Mouse (Mus musculus) CH12.LX (cell line): ENCODE measurements around the gene Zbtb9. TPM values are rescaled to one million over a fixed set of nuclear protein-coding genes. Genes with fewer than 3 reads are reported as not detected.

Source experiments
- DNase-seq: peaks from one replicate; pipeline ENCODE4 v3.0.0-alpha.2; 2013; ENCODE audit errors: extremely low read depth
- H3K27ac ChIP-seq: 2 replicates; pipeline ENCODE4 v1.5.1; 2012; ENCODE audit warnings: low read depth, mild to moderate bottlenecking, control low read depth, moderate library complexity; ENCODE audit not compliant: insufficient read depth
- H3K27me3 ChIP-seq: replicated peaks from 2 replicates; pipeline ENCODE3; 2012; ENCODE audit warnings: inconsistent platforms
- H3K36me3 ChIP-seq, 2 experiments: replicated peaks in 1 of 2; 2 replicates each; pipeline versions ENCODE3 to v1.6.1; 2012; ENCODE audit warnings: inconsistent platforms in 1 of 2, low read length in 1 of 2, mild to moderate bottlenecking in 1 of 2, mixed read lengths in 1 of 2, moderate library complexity in 1 of 2; ENCODE audit not compliant: control insufficient read depth in 1 of 2, insufficient read depth in 1 of 2
- H3K4me1 ChIP-seq, 2 experiments: 2 replicates each; pipeline ENCODE4 v1.6.1; 2012; ENCODE audit warnings: inconsistent platforms in 1 of 2, moderate library complexity in 1 of 2; ENCODE audit not compliant: insufficient read depth in 2 of 2, control insufficient read depth in 1 of 2
- H3K4me2 ChIP-seq: 2 replicates; pipeline ENCODE4 v1.6.1; 2012; ENCODE audit warnings: low read depth, mild to moderate bottlenecking, control low read depth; ENCODE audit not compliant: poor library complexity, insufficient read depth, severe bottlenecking
- H3K4me3 ChIP-seq, 3 experiments: fragments of 150-350 bp in 1 of 3; sonication (generic) in 1 of 3; replicated peaks in 1 of 3; 2 replicates each; pipeline versions ENCODE3 to v1.5.1; 2011 to 2012; ENCODE audit warnings: low read depth in 2 of 3, low read length in 2 of 3, mild to moderate bottlenecking in 2 of 3, moderate library complexity in 2 of 3, control low read depth in 1 of 3, improper control_type of control experiment in 1 of 3, inconsistent platforms in 1 of 3, mixed read lengths in 1 of 3; ENCODE audit not compliant: poor library complexity in 1 of 3
- H3K79me2 ChIP-seq: replicated peaks from 2 replicates; pipeline ENCODE4 v1.6.1; 2012; ENCODE audit warnings: mild to moderate bottlenecking, moderate library complexity; ENCODE audit not compliant: control insufficient read depth, poor library complexity, insufficient read depth, severe bottlenecking; ENCODE audit errors: extremely low read depth
- H3K9ac ChIP-seq: 2 replicates; pipeline ENCODE4 v1.6.1; 2012; ENCODE audit warnings: low read depth, mild to moderate bottlenecking, control low read depth, moderate library complexity; ENCODE audit not compliant: insufficient read depth
- H3K9me3 ChIP-seq: replicated peaks from 2 replicates; pipeline ENCODE3; 2012; ENCODE audit warnings: low read length, inconsistent platforms, mixed read lengths
- BHLHE40 ChIP-seq: IDR thresholded peaks from 2 replicates; pipeline ENCODE4 v1.6.1; 2011; ENCODE audit warnings: mild to moderate bottlenecking, low read depth, low read length, improper control_type of control experiment
- CTCF ChIP-seq, 2 experiments: IDR thresholded peaks in 1 of 2; conservative IDR thresholded peaks in 1 of 2; 2 replicates each; pipeline ENCODE4 v1.5.1; 2011 to 2012; ENCODE audit warnings: low read depth in 2 of 2, low read length in 2 of 2, improper control_type of control experiment in 1 of 2, inconsistent platforms in 1 of 2, mild to moderate bottlenecking in 1 of 2, moderate library complexity in 1 of 2
- E2F4 ChIP-seq: IDR thresholded peaks from 2 replicates; pipeline ENCODE4 v1.6.1; 2011; ENCODE audit warnings: low read depth, low read length, improper control_type of control experiment; ENCODE audit not compliant: insufficient replicate concordance
- EP300 ChIP-seq: IDR thresholded peaks from 2 replicates; pipeline ENCODE4 v1.6.1; 2011; ENCODE audit warnings: low read length, improper control_type of control experiment
- ETS1 ChIP-seq: conservative IDR thresholded peaks from 2 replicates; pipeline ENCODE4 v1.6.1; 2012; ENCODE audit warnings: low read depth, mild to moderate bottlenecking, inconsistent platforms, low read length, improper control_type of control experiment, moderate library complexity
- GABPA ChIP-seq: IDR thresholded peaks from 2 replicates; pipeline ENCODE4 v1.6.1; 2012; ENCODE audit warnings: low read depth, low read length, improper control_type of control experiment, inconsistent platforms; ENCODE audit not compliant: insufficient replicate concordance
- HCFC1 ChIP-seq: IDR thresholded peaks from 2 replicates; pipeline ENCODE4 v1.6.1; 2012; ENCODE audit warnings: low read depth, mild to moderate bottlenecking, inconsistent platforms, low read length, improper control_type of control experiment
- JUN ChIP-seq: IDR thresholded peaks from 2 replicates; pipeline ENCODE4 v1.6.1; 2011; ENCODE audit warnings: low read depth, mild to moderate bottlenecking, low read length, improper control_type of control experiment, moderate library complexity; ENCODE audit not compliant: insufficient read depth
- KAT2A ChIP-seq: IDR thresholded peaks from 2 replicates; pipeline ENCODE4 v1.6.1; 2012; ENCODE audit warnings: low read length, improper control_type of control experiment, inconsistent platforms; ENCODE audit not compliant: insufficient replicate concordance
- MAFK ChIP-seq: IDR thresholded peaks from 2 replicates; pipeline ENCODE4 v1.6.1; 2011; ENCODE audit warnings: low read length, improper control_type of control experiment; ENCODE audit not compliant: insufficient replicate concordance
- MAZ ChIP-seq: IDR thresholded peaks from 2 replicates; pipeline ENCODE4 v1.6.1; 2012; ENCODE audit warnings: low read depth, mild to moderate bottlenecking, inconsistent platforms, low read length, improper control_type of control experiment, moderate library complexity
- PAX5 ChIP-seq: IDR thresholded peaks from 2 replicates; pipeline ENCODE4 v1.6.1; 2012; ENCODE audit warnings: low read length, inconsistent platforms, mixed read lengths
- POLR2A ChIP-seq: IDR thresholded peaks from 2 replicates; pipeline ENCODE4 v1.6.1; 2011; ENCODE audit warnings: low read depth, mild to moderate bottlenecking, improper control_type of control experiment, low read length
- POLR2AphosphoS2 ChIP-seq: IDR thresholded peaks from 2 replicates; pipeline ENCODE4 v1.6.1; 2011; ENCODE audit warnings: low read depth, low read length, improper control_type of control experiment
- RCOR1 ChIP-seq: conservative IDR thresholded peaks from 2 replicates; pipeline ENCODE4 v1.6.1; 2012; ENCODE audit warnings: low read depth, mild to moderate bottlenecking, inconsistent platforms, low read length, improper control_type of control experiment
- SIN3A ChIP-seq: IDR thresholded peaks from 2 replicates; pipeline ENCODE4 v1.6.1; 2012; ENCODE audit warnings: low read length, improper control_type of control experiment, inconsistent platforms
- UBTF ChIP-seq: IDR thresholded peaks from 2 replicates; pipeline ENCODE4 v1.6.1; 2012; ENCODE audit warnings: low read depth, mild to moderate bottlenecking, inconsistent platforms, low read length, improper control_type of control experiment, moderate library complexity
- USF1 ChIP-seq: IDR thresholded peaks from 2 replicates; pipeline ENCODE4 v1.6.1; 2014; ENCODE audit warnings: low read depth, mild to moderate bottlenecking, inconsistent platforms, low read length, improper control_type of control experiment
- USF2 ChIP-seq: conservative IDR thresholded peaks from 2 replicates; pipeline ENCODE4 v1.6.1; 2011; ENCODE audit warnings: low read depth, low read length, improper control_type of control experiment
- ZC3H11A ChIP-seq: IDR thresholded peaks from 2 replicates; pipeline ENCODE4 v1.6.1; 2012; ENCODE audit warnings: low read depth, mild to moderate bottlenecking, inconsistent platforms, low read length, improper control_type of control experiment
- ZMIZ1 ChIP-seq: IDR thresholded peaks from 2 replicates; pipeline ENCODE4 v1.6.1; 2012; ENCODE audit warnings: low read depth, mild to moderate bottlenecking, inconsistent platforms, low read length, improper control_type of control experiment
- ZNF384 ChIP-seq: IDR thresholded peaks from 2 replicates; pipeline ENCODE4 v1.6.1; 2012; ENCODE audit warnings: low read depth, low read length, improper control_type of control experiment, inconsistent platforms
- dilution Hi-C: fragments of 300-500 bp; cut with MboI; formaldehyde crosslinking; loops from 2 replicates; pipeline ENCODE4 v1.14.3; 2020; ENCODE audit warnings: low sequenced_read_pairs; ENCODE audit not compliant: extremely low pct_unique_long_range_greater_than_20kb, extremely low pct_ligation_motif_present
- in situ Hi-C: fragments of 300-500 bp; cut with MboI; formaldehyde crosslinking; loops from 3 replicates; pipeline ENCODE4 v1.14.3; 2019; ENCODE audit warnings: low sequenced_read_pairs, low pct_ligation_motif_present, low pct_unique_long_range_greater_than_20kb, mixed read lengths
- polyA plus RNA-seq: library from polyadenylated mRNA; unstranded; fragments of >175 nt; gene quantifications from 2 replicates; pipeline ENCODE4 v1.2.1, GENCODE M21; 2012; ENCODE audit warnings: low read depth; ENCODE audit not compliant: insufficient read length
- total RNA-seq, 2 experiments: library from RNA; depleted of rRNA; stranded (reverse); fragments of 300-350 nt in 1 of 2; fragments of >200 nt in 1 of 2; gene quantifications; 2 replicates each; pipeline ENCODE4 v1.2.3; 2012 to 2014

Zbtb9 gene
- total and polyA plus RNA-seq, 3 experiments = 2.0 to 14.3 (median 8.1) TPM

GRCm38 (mm10) chr17:26972107-26972506 is 860 bp upstream of the Zbtb9 start:
- Histone ChIP-seq H3K9me3 (no peaks in the 10 kb centered on the region), H3K4me1 (peaks cover 17 to 41% of the 10 kb centered on the region in 2 experiments), H3K4me2 (peak overlapping the region; percentile 95), H3K4me3 (peak overlapping the region; percentile 90 to 95 (median 92)), H3K27me3 (peaks cover 4% of the 10 kb centered on the region), H3K27ac (no peak overlapping the region), H3K79me2 (peaks cover 21% of the 10 kb centered on the region), H3K36me3 (peaks cover 23 to 30% of the 10 kb centered on the region in 2 experiments), H3K9ac (peak overlapping the region; percentile 92)
- TF ChIP-seq UBTF = no peak
- no peak for TF ChIP-seq EP300
- peak; percentile 20; the same call in 1 of the 2 replicates for TF ChIP-seq ZNF384
- TF ChIP-seq CTCF (conservative IDR thresholded peaks at IDR 0.05 in 1 of 2, IDR thresholded peaks at IDR 0.05 in 1 of 2; ENCODE audit: low read depth in 2 of 2, low read length in 2 of 2) = no peak
- no peak for TF ChIP-seq BHLHE40
- TF ChIP-seq MAZ = no peak
- TF ChIP-seq SIN3A = no peak
- in situ Hi-C loops (no loop called here), dilution Hi-C loops (no loop called here)
- no peak for DNase-seq

GRCm38 (mm10) chr17:26974547-26974946 is 1.6 kb downstream of the Zbtb9 start:
- Histone ChIP-seq H3K36me3 (peaks cover 34 to 53% of the 10 kb centered on the region in 2 experiments), H3K9ac (0 out of 2 replicates have a peak overlapping the region, but pooled peaks have one; percentile 81), H3K27me3 (no peaks in the 10 kb centered on the region), H3K4me3 (no peak overlapping the region), H3K4me1 (peaks cover 22 to 58% of the 10 kb centered on the region in 2 experiments), H3K27ac (no peak overlapping the region), H3K4me2 (peak overlapping the region; percentile 26; the same call in 1 of the 2 replicates), H3K79me2 (peaks cover 21% of the 10 kb centered on the region), H3K9me3 (peaks cover 5% of the 10 kb centered on the region)
- TF ChIP-seq RCOR1 = no peak
- no peak for TF ChIP-seq ZMIZ1
- TF ChIP-seq SIN3A = no peak
- no peak for TF ChIP-seq GABPA
- no peak for TF ChIP-seq KAT2A
- no peak for TF ChIP-seq ETS1
- TF ChIP-seq POLR2AphosphoS2 = no peak
- no peak for TF ChIP-seq E2F4
- TF ChIP-seq ZC3H11A = no peak
- no peak for TF ChIP-seq PAX5
- no peak for TF ChIP-seq JUN
- no peak for TF ChIP-seq USF2
- TF ChIP-seq HCFC1 = no peak
- TF ChIP-seq POLR2A = no peak
- no peak for TF ChIP-seq USF1
- no peak for TF ChIP-seq MAFK
- TF ChIP-seq ZNF384 = no peak
- dilution Hi-C loops = no loop called here
- in situ Hi-C loops = no loop called here
- no peak for DNase-seq
